Mouse (Mus musculus) heart, embryonic 15.5 days (tissue): ENCODE results near the gene Sft2d2. TPM values are rescaled to one million over a fixed set of nuclear protein-coding genes. Genes with fewer than 3 reads are reported as not detected.

Experiments used
- ATAC-seq: fragments of 200-750 bp; cut with Nextera tagmentation; replicated peaks from 2 replicates; pipeline ENCODE4 v1.8.0; 2017; ENCODE audit warnings: low read depth, moderate TSS enrichment; ENCODE audit not compliant: insufficient number of reproducible peaks, insufficient read depth, low FRiP score
- H3K27ac ChIP-seq: fragments of 300-500 bp; sonication (generic); 2 replicates; pipeline ENCODE4 v1.5.1; 2015; ENCODE audit warnings: mild to moderate bottlenecking, inconsistent platforms
- H3K27me3 ChIP-seq: fragments of 300-500 bp; sonication (generic); 2 replicates; pipeline ENCODE4 v1.6.1; 2015; ENCODE audit warnings: inconsistent platforms
- H3K36me3 ChIP-seq: fragments of 300-500 bp; sonication (generic); 2 replicates; pipeline ENCODE4 v1.6.1; 2015; ENCODE audit warnings: mild to moderate bottlenecking, inconsistent platforms
- H3K4me1 ChIP-seq: fragments of 300-500 bp; sonication (generic); replicated peaks from 2 replicates; pipeline ENCODE4 v1.6.1; 2015; ENCODE audit warnings: inconsistent platforms
- H3K4me2 ChIP-seq: fragments of 300-500 bp; sonication (generic); 2 replicates; pipeline ENCODE4 v1.6.1; 2015; ENCODE audit warnings: inconsistent platforms, mild to moderate bottlenecking, moderate library complexity
- H3K4me3 ChIP-seq: fragments of 300-500 bp; sonication (generic); 2 replicates; pipeline ENCODE4 v1.5.1; 2015; ENCODE audit warnings: mild to moderate bottlenecking, inconsistent platforms
- H3K9ac ChIP-seq: fragments of 300-500 bp; sonication (generic); 2 replicates; pipeline ENCODE4 v1.6.1; 2015; ENCODE audit warnings: mild to moderate bottlenecking, inconsistent platforms
- H3K9me3 ChIP-seq: fragments of 300-500 bp; sonication (generic); replicated peaks from 2 replicates; pipeline ENCODE4 v1.6.1; 2016; ENCODE audit warnings: inconsistent platforms
- WGBS: fragments of 180-500 bp; shearing (Covaris S2); methylation state at CpG from one replicate; pipeline ENCODE4 v1.1.7; 2015; ENCODE audit warnings: mixed read lengths; 5-methylcytosine and 5-hydroxymethylcytosine counted together
- polyA plus RNA-seq: library from polyadenylated mRNA; unstranded; fragments of >200 nt; fragmentation: Nextera tagmentation; extraction: Ambion mirVana; gene quantifications from 2 replicates; pipeline ENCODE4 v1.2.1, GENCODE M21; 2015

Gene Sft2d2
- polyA plus RNA-seq, 1 experiment from 2014 or later, result 17.3 TPM

GRCm38 (mm10) chr1:165132187-165132877 is 61.9 kb downstream of the Sft2d2 start:
- no peak overlapping the region for H3K9ac ChIP-seq
- WGBS, result 67% methylated on average over 14 of the region's 14 CpGs
- no peak for ATAC-seq
- no peaks in the 10 kb centered on the region for H3K4me1 ChIP-seq
- H3K4me3 ChIP-seq, result no peak overlapping the region
- no peak overlapping the region for H3K27ac ChIP-seq
- H3K27me3 ChIP-seq, result no peaks in the 10 kb centered on the region
- H3K4me2 ChIP-seq, result no peak overlapping the region
- H3K36me3 ChIP-seq, result no peaks in the 10 kb centered on the region
- H3K9me3 ChIP-seq, result no peaks in the 10 kb centered on the region

- Histone ChIP-seq H3K9me3 (no peaks in the 10 kb centered on the region), H3K4me2 (no peak overlapping the region), H3K4me1 (no peaks in the 10 kb centered on the region), H3K27ac (no peak overlapping the region), H3K27me3 (no peaks in the 10 kb centered on the region), H3K36me3 (no peaks in the 10 kb centered on the region), H3K4me3 (no peak overlapping the region), H3K9ac (no peak overlapping the region)
- 72% methylated on average over 5 of the region's 5 CpGs for WGBS
- no peak for ATAC-seq
Measured at GRCm38 (mm10) chr1:165129573-165129972, 64.7 kb downstream of the Sft2d2 start.

Other genes with a start within 250 kb of the Sft2d2 start
- 0.19 TPM in 1 of 2 replicates, not detected in the other for gene Tbx19, start 33.7 kb downstream of the Sft2d2 start, polyA plus RNA-seq
- gene Tiprl, start 42.6 kb upstream of the Sft2d2 start, polyA plus RNA-seq, result 86.6 and 87.5 TPM in 2 replicates
- gene Gpr161, start 101.4 kb upstream of the Sft2d2 start, polyA plus RNA-seq, result 0.47 and 0.81 TPM in 2 replicates